Mouse (Mus musculus) liver (tissue): ENCODE results near the gene Fnbp1.

Source experiments
- DNase-seq: peaks from one replicate; pipeline ENCODE4 v3.0.0-alpha.2; 2020; ENCODE audit warnings: mixed read lengths

The Fnbp1 gene

GRCm38 (mm10) chr2:31091182-31091581 lies 50.6 kb downstream of the Fnbp1 start:
- DNase-seq = no peak

- DNase-seq = no peak
These were observed 52.2 kb downstream of the Fnbp1 start for GRCm38 (mm10) chr2:31089607-31090006.

GRCm38 (mm10) chr2:31088871-31089270 lies 52.9 kb downstream of the Fnbp1 start:
- no peak for DNase-seq

GRCm38 (mm10) chr2:31087663-31088661 lies 53.8 kb downstream of the Fnbp1 start:
- peak; percentile 43 for DNase-seq

- no peak for DNase-seq
These were observed 54.7 kb downstream of the Fnbp1 start for GRCm38 (mm10) chr2:31087085-31087484.

- no peak for DNase-seq
These were observed 55.3 kb downstream of the Fnbp1 start for GRCm38 (mm10) chr2:31086543-31086942.

- no peak for DNase-seq
These were observed 57.5 kb downstream of the Fnbp1 start for GRCm38 (mm10) chr2:31084169-31084850.

- peak; percentile 52 for DNase-seq
These were observed 58.4 kb downstream of the Fnbp1 start for GRCm38 (mm10) chr2:31083372-31083771.

- DNase-seq = peak; percentile 60
These were observed 59.2 kb downstream of the Fnbp1 start for GRCm38 (mm10) chr2:31082639-31083038.

- peak; percentile 34 for DNase-seq
These were observed 60.5 kb downstream of the Fnbp1 start for GRCm38 (mm10) chr2:31081349-31081748.

- DNase-seq = no peak
These were observed 62.7 kb downstream of the Fnbp1 start for GRCm38 (mm10) chr2:31079117-31079516.

- DNase-seq = no peak
These were observed 64.2 kb downstream of the Fnbp1 start for GRCm38 (mm10) chr2:31077574-31077973.

- no peak for DNase-seq
These were observed 65.3 kb downstream of the Fnbp1 start for GRCm38 (mm10) chr2:31076351-31077140.

- DNase-seq = no peak
These were observed 66.0 kb downstream of the Fnbp1 start for GRCm38 (mm10) chr2:31075836-31076235.

- DNase-seq = no peak
These were observed 66.6 kb downstream of the Fnbp1 start for GRCm38 (mm10) chr2:31075168-31075567.

GRCm38 (mm10) chr2:31069506-31069905 lies 72.3 kb downstream of the Fnbp1 start:
- DNase-seq = no peak

GRCm38 (mm10) chr2:31069114-31069445 lies 72.7 kb downstream of the Fnbp1 start:
- no peak for DNase-seq

GRCm38 (mm10) chr2:31068246-31069113 lies 73.3 kb downstream of the Fnbp1 start:
- DNase-seq = peak; percentile 23

- no peak for DNase-seq
These were observed 74.0 kb downstream of the Fnbp1 start for GRCm38 (mm10) chr2:31067696-31068245.

- no peak for DNase-seq
These were observed 74.7 kb downstream of the Fnbp1 start for GRCm38 (mm10) chr2:31067059-31067595.

- DNase-seq = no peak
These were observed 75.6 kb downstream of the Fnbp1 start for GRCm38 (mm10) chr2:31066019-31066789.
